Mouse (Mus musculus) forebrain, embryonic 13.5 days (tissue): Measurements from ENCODE around the gene Nuak1. TPM values are rescaled to one million over a fixed set of nuclear protein-coding genes. Genes with fewer than 3 reads are reported as not detected.

Experiments used
- ATAC-seq: fragments of 200-750 bp; cut with Nextera tagmentation; 2 replicates; pipeline ENCODE4 v1.8.0; 2017
- H3K27ac ChIP-seq: fragments of 300-500 bp; sonication (generic); 2 replicates; pipeline ENCODE4 v1.5.1; 2015; ENCODE audit warnings: inconsistent platforms, mild to moderate bottlenecking, moderate library complexity
- H3K27me3 ChIP-seq: fragments of 300-500 bp; sonication (generic); 2 replicates; pipeline ENCODE4 v1.6.1; 2015; ENCODE audit warnings: mild to moderate bottlenecking, inconsistent platforms
- H3K36me3 ChIP-seq: fragments of 300-500 bp; sonication (generic); 2 replicates; pipeline ENCODE4 v1.6.1; 2015; ENCODE audit warnings: mild to moderate bottlenecking, inconsistent platforms; ENCODE audit not compliant: poor library complexity, severe bottlenecking
- H3K4me1 ChIP-seq: fragments of 300-500 bp; sonication (generic); 2 replicates; pipeline ENCODE4 v1.6.1; 2015; ENCODE audit warnings: inconsistent platforms
- H3K4me2 ChIP-seq: fragments of 300-500 bp; sonication (generic); 2 replicates; pipeline ENCODE4 v1.6.1; 2015; ENCODE audit warnings: inconsistent platforms, mild to moderate bottlenecking, moderate library complexity
- H3K4me3 ChIP-seq: fragments of 300-500 bp; sonication (generic); 2 replicates; pipeline ENCODE4 v1.5.1; 2015; ENCODE audit warnings: mild to moderate bottlenecking, inconsistent platforms
- H3K9ac ChIP-seq: fragments of 300-500 bp; sonication (generic); 2 replicates; pipeline ENCODE4 v1.6.1; 2015; ENCODE audit warnings: mild to moderate bottlenecking, inconsistent platforms
- H3K9me3 ChIP-seq: fragments of 300-500 bp; sonication (generic); replicated peaks from 2 replicates; pipeline ENCODE4 v1.6.1; 2016; ENCODE audit warnings: inconsistent platforms
- WGBS: fragments of 180-500 bp; shearing (Covaris S2); methylation state at CpG from one replicate; pipeline ENCODE4 v1.1.7; 2015; 5-methylcytosine and 5-hydroxymethylcytosine counted together
- polyA plus RNA-seq: library from polyadenylated mRNA; unstranded; fragments of >200 nt; fragmentation: Nextera tagmentation; extraction: Ambion mirVana; gene quantifications from 2 replicates; pipeline ENCODE4 v1.2.1, GENCODE M21; 2015

Gene Nuak1
- polyA plus RNA-seq, 1 experiment from 2014 or later: 7.4 TPM

DNA sequence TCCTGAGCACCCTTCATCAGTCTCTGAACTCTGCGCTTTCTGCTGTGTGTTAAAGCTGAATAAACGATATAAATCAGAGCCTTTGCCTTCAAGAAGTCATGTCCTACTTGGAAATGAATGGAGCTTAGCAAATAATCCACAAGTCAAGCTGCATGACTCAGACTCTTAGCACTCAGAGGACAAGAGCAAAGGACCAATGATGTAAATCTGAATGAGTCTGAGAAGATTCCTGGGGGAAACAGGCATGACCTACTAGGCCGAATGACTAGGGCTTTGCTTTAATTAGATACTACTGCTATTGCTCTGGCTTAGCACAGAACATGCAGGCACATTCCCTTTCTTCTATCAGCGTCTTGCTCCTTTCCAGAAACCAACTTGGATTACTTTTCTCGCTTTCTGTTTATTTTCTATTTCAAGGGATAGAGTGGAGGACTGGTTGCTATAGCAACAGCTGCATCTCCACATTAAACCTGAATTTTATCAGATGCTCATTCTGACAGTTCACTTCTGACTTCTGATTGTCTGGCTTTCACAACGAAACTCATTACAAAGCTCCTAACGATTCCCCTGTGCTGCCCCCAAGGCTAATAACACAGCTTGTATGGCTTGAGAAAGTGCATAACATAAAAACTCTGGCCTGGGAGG, 40.2 kb downstream of the Nuak1 start:
- peak overlapping the region; percentile 68 for H3K27ac ChIP-seq

DNA sequence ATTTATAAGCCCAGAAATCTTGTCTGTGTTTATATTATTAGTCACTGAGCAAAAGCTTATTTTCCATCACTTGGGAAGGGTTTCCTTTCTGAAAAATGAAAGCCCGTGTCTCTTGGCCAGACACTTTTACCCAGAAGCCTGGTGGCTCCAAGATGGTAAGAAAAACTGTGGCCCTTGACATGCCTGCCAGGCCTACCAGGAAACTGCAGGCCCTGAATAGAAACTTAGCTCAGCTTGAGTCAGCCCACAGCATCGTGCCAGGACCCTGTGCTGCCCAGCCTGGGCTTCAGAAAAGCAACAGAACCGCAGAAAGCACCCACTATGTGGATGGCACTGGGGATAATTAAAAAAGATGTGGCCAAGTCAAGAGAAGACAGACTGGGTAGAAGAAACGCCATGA, 43.1 kb downstream of the Nuak1 start:
- no peak overlapping the region for H3K9ac ChIP-seq
- no peak overlapping the region for H3K27ac ChIP-seq
- H3K4me3 ChIP-seq: no peak overlapping the region
- WGBS: 89% methylated on average over 4 of the region's 4 CpGs
- H3K27me3 ChIP-seq: no peaks in the 10 kb centered on the region
- ATAC-seq: no peak
- H3K4me1 ChIP-seq: peaks cover 65% of the 10 kb centered on the region
- H3K4me2 ChIP-seq: no peak overlapping the region
- H3K9me3 ChIP-seq: no peaks in the 10 kb centered on the region
- no peaks in the 10 kb centered on the region for H3K36me3 ChIP-seq

More for the DNA sequence above, 40.2 kb downstream of the Nuak1 start:
- Histone ChIP-seq H3K9ac (no peak overlapping the region), H3K36me3 (no peaks in the 10 kb centered on the region), H3K4me1 (peaks cover 47% of the 10 kb centered on the region), H3K27me3 (no peaks in the 10 kb centered on the region), H3K4me2 (no peak overlapping the region), H3K9me3 (no peaks in the 10 kb centered on the region), H3K4me3 (no peak overlapping the region)
- 52% methylated on average over 7 of the region's 7 CpGs for WGBS
- no peak for ATAC-seq

DNA sequence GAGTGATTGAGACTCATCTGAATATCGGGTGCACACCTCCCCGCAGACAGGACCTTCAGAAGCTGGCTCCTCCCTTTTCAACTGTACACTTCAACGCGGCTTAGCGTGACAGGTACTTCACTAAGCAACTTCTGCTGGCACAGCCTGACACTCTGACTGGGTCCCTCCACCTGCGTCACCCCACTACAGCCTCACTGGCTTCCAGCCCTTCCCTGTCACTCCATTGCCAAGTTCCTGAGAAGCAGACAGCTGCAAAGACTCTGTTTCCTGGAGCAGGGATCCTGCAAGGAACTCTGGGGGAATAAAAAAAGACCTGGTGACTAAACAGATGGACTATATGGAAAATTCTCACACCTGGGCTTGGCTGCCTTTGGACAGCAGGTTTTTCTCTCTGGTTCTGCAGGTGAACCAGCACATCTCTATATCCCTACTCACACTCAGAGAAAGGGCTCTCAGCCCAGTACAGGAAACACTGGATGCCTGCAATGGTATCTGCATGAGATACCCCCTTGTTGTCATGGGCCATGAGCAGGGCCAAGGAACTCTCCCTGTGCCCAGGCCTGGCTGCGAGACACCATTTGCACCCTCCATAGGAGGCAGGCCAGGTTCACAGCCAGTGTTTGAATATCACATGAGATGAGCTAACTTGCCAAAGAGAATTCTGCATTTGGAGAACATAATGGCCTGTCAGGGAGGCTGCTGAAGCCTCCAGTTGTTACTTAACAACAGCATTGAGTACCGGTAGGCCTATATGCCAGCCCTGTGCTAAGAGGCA, 44.3 kb downstream of the Nuak1 start:
- ATAC-seq: peak; percentile 22; the same call in 1 of the 2 replicates
- Histone ChIP-seq H3K27me3 (no peaks in the 10 kb centered on the region), H3K9ac (no peak overlapping the region), H3K27ac (peak overlapping the region; percentile 65; the same call in 1 of the 2 replicates), H3K4me1 (peaks cover 58% of the 10 kb centered on the region), H3K4me3 (no peak overlapping the region), H3K36me3 (0 out of 2 replicates have a peak, but pooled peaks cover under 1% of the 10 kb centered on the region), H3K4me2 (no peak overlapping the region), H3K9me3 (no peaks in the 10 kb centered on the region)
- WGBS: 84% methylated on average over 8 of the region's 8 CpGs

DNA sequence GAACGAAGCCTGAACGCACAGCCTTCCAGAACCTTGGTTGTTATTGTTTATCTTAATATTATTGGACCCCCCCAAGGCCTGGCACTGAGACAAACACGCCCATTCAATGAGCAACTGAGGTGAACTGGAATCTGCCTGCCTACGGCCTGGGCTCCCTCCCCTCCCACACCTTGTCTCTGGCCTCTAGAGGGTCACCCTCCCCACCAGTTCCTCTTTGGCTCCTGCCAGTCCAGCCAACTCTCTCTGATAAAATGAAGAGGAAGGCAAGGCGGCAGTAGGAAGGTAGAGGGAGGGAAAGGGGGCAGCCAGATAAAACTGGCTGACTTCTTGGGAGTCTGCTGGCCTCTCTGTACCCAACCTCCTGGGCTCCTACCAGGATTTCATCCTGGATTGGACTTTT, 45.1 kb downstream of the Nuak1 start:
- no peak overlapping the region for H3K9ac ChIP-seq
- H3K27me3 ChIP-seq: no peaks in the 10 kb centered on the region
- H3K9me3 ChIP-seq: no peaks in the 10 kb centered on the region
- H3K27ac ChIP-seq: no peak overlapping the region
- no peak for ATAC-seq
- H3K4me1 ChIP-seq: peaks cover 50% of the 10 kb centered on the region
- no peak overlapping the region for H3K4me3 ChIP-seq
- H3K4me2 ChIP-seq: no peak overlapping the region
- 81% methylated on average over 5 of the region's 5 CpGs for WGBS
- H3K36me3 ChIP-seq: peaks cover 5% of the 10 kb centered on the region; the same call in 1 of the 2 replicates

DNA sequence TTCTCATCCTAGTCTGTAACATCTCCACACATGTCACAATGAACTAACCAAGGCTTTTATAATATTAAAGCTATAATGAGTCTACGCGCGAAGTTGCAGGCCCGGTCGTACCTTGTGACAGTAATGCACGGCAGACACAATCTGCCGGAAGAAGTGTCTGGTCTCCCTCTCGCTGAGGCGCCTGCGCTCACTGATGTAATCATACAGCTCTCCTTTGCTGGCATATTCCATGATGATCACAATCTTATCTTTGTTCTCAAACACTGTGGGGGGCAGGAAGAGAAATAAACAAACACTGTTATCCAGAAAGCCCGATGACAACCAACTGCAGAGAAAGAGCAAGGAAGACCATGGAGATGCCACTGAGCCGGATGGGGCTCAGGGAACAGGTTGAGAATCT, 46.5 kb downstream of the Nuak1 start:
- H3K4me1 ChIP-seq: peaks cover 56% of the 10 kb centered on the region
- no peak for ATAC-seq
- H3K36me3 ChIP-seq: peaks cover 5% of the 10 kb centered on the region; the same call in 1 of the 2 replicates
- H3K4me3 ChIP-seq: no peak overlapping the region
- 82% methylated on average over 12 of the region's 12 CpGs for WGBS
- H3K27me3 ChIP-seq: no peaks in the 10 kb centered on the region
- H3K9ac ChIP-seq: peak overlapping the region; percentile 6; the same call in 1 of the 2 replicates
- no peaks in the 10 kb centered on the region for H3K9me3 ChIP-seq
- H3K4me2 ChIP-seq: no peak overlapping the region
- no peak overlapping the region for H3K27ac ChIP-seq

DNA sequence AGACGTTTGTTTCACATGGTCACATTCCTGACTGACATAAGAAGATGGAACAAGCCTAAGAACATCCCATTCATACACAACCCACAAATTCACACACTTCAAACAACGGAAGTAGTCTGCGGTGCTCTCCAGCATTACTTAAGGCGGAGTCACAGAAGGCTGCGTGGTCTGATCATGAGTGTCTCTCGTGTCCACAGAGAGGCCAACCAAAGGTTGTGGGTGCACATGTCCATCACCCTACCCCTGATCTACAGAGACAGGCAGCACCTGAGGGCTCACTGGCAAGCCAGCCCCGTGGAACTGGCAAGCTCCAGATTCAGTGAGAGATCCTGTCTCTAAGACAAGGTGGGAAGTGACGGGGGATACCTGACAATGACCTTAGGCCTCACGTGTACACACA, 47.0 kb downstream of the Nuak1 start:
- Histone ChIP-seq H3K27me3 (no peaks in the 10 kb centered on the region), H3K9me3 (no peaks in the 10 kb centered on the region), H3K27ac (no peak overlapping the region; the same call in 1 of the 2 replicates), H3K9ac (0 out of 2 replicates have a peak overlapping the region, but pooled peaks have one; percentile 6), H3K4me2 (no peak overlapping the region), H3K4me3 (no peak overlapping the region), H3K4me1 (peaks cover 60% of the 10 kb centered on the region), H3K36me3 (peaks cover 5% of the 10 kb centered on the region; the same call in 1 of the 2 replicates)
- WGBS: 83% methylated on average over 9 of the region's 9 CpGs
- no peak for ATAC-seq

DNA sequence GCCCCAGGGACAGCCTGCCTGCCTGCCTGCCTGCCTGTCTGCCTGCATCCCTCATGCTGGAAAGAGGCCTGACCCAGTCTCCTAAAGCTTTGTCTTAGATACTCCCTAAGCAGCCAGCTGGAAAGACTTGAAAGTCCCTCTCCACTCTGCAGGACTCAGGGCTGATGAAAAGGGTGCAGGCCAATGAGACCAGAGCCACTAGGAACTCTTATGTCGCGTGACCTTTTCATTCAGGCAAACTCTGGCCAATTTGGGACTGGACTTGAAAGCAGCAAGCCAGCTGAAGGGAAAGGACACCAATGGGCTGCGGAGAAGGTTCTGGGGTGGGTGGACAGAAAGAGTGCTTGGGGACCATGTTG, 47.7 kb downstream of the Nuak1 start:
- 41% methylated on average over 3 of the region's 3 CpGs for WGBS
- peak overlapping the region; percentile 63 for H3K27ac ChIP-seq
- H3K9ac ChIP-seq: peak overlapping the region; percentile 31; the same call in 1 of the 2 replicates
- H3K4me2 ChIP-seq: peak overlapping the region; percentile 34; the same call in 1 of the 2 replicates
- H3K36me3 ChIP-seq: peaks cover 5% of the 10 kb centered on the region; the same call in 1 of the 2 replicates
- H3K4me1 ChIP-seq: peaks cover 67% of the 10 kb centered on the region
- no peaks in the 10 kb centered on the region for H3K9me3 ChIP-seq
- ATAC-seq: 0 out of 2 replicates have a peak, but pooled peaks have one; percentile 26
- no peaks in the 10 kb centered on the region for H3K27me3 ChIP-seq
- no peak overlapping the region for H3K4me3 ChIP-seq

DNA sequence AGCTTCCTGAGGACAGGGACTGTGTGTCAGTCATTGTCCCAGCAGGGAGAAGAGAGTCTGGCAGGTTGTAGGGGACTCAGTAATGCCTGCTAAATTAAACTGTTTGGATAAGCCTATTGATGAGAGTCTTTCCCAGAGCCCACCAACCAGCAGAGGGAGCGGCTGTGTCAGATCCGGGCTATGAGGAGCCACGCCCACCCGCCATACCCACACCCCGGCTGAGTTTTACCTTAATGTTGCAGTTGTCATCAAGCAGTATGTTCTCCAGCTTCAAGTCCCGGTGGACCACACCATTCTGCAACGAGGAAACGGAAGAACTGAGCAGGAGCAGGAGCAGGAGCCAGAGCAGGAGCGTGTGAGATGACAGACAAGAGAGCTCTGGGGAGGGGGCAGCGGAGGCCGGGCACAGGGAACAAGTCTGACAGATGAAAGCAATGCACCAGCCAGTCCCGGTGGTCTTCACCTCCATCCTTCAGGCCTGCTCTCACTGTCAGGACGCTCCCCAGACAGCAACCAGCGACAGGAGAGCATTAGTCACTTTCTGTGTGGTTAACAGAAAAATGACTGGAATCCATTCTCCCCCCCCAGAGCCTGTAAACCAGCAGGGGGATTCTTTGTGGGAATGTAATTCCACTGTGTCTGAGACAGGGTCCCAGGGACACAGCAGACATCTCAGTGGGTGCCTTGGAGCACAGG, 48.2 kb downstream of the Nuak1 start:
- H3K27ac ChIP-seq: peak overlapping the region; percentile 63
- no peaks in the 10 kb centered on the region for H3K27me3 ChIP-seq
- H3K4me1 ChIP-seq: peaks cover 73% of the 10 kb centered on the region
- H3K9ac ChIP-seq: peak overlapping the region; percentile 31; the same call in 1 of the 2 replicates
- peak overlapping the region; percentile 34 for H3K4me2 ChIP-seq
- H3K9me3 ChIP-seq: no peaks in the 10 kb centered on the region
- 21% methylated on average over 14 of the region's 14 CpGs for WGBS
- H3K4me3 ChIP-seq: no peak overlapping the region
- peak; percentile 34 for ATAC-seq
- peaks cover 5% of the 10 kb centered on the region; the same call in 1 of the 2 replicates for H3K36me3 ChIP-seq

DNA sequence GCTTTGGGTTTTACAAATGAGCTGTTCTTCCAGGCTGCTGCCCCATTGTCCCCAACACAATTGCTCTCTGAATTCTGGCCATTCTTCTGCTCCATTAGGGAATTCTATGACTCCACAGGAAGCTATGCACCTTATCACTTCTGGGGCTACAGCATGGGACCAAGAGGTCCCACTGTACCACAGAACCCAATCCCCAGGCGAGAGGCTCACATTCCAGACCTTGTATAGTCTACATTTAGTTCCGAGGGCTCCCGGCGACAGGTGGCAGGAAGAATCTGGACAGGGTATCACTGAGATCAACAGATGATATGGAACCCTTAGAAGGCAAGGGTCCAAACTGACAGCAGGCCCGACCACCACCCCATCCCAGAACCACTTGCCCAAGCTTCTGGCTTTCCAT, 50.7 kb downstream of the Nuak1 start:
- 58% methylated on average over 5 of the region's 5 CpGs for WGBS
- peaks cover 8% of the 10 kb centered on the region for H3K36me3 ChIP-seq
- no peaks in the 10 kb centered on the region for H3K27me3 ChIP-seq
- H3K27ac ChIP-seq: no peak overlapping the region
- peaks cover 73% of the 10 kb centered on the region for H3K4me1 ChIP-seq
- ATAC-seq: no peak
- no peak overlapping the region for H3K4me2 ChIP-seq
- H3K9ac ChIP-seq: no peak overlapping the region
- no peaks in the 10 kb centered on the region for H3K9me3 ChIP-seq
- no peak overlapping the region for H3K4me3 ChIP-seq

DNA sequence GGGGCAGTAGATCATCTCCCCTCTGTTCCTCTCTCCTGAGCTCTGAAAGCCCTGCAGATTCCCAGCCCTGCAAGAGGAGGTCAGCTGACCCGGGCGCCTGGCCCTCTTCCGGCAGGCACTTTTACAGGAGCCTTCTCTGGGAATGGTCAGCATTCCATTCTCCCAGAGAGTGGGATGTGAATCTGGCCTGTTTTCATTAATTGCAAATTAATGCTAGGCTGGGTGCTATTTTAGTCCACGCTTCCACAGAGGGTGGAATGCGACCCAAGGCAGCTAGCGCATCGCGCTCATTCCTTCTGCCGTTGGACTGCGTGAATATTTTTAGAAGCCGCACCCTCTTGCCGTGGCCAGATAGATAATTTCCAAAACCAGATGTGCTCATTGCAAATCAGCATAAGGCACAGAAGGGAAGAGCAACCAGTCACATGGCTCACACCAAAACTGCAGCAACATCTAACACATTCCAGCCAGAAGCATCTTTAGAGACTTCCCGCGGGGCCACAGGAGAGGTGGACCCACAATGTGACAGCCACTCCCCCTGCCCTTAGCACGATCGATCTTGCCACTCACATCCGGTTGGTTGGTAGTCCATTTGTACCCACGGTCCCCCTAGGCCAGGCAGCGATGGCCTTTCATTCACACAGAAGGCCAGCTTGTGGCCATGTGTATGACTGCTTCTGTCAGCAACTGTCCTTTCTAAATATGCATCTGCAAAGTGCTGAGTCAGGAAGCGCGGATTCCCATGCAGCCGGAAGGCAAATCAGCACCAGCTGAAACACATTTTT, 51.8 kb downstream of the Nuak1 start:
- H3K27ac ChIP-seq: peak overlapping the region; percentile 84
- no peak overlapping the region for H3K9ac ChIP-seq
- WGBS: 56% methylated on average over 22 of the region's 22 CpGs
- no peak overlapping the region for H3K4me2 ChIP-seq
- peaks cover 8% of the 10 kb centered on the region for H3K36me3 ChIP-seq
- H3K27me3 ChIP-seq: no peaks in the 10 kb centered on the region
- H3K4me1 ChIP-seq: peaks cover 74% of the 10 kb centered on the region
- no peaks in the 10 kb centered on the region for H3K9me3 ChIP-seq
- H3K4me3 ChIP-seq: no peak overlapping the region
- no peak for ATAC-seq

DNA sequence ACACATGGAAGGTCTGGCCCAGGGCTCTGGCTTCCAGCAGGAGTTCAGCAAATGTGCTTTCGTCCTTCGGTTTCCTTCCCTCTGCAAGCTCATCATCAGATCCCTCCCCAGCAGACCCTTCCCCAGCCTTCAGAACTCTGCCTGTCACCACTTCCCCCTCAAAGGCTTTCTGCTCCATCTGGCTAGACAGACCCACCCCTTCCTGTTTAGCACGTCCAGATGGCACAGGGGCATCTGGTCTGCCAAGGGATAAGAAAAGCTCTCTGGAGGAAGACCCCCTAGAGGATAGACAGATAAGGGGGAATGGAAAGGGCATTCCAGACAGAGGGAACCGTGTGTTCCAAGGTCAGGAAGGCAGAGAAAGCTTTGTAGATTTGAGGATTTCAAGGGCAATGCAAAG, 53.1 kb downstream of the Nuak1 start:
- H3K4me1 ChIP-seq: peaks cover 72% of the 10 kb centered on the region
- peaks cover 8% of the 10 kb centered on the region for H3K36me3 ChIP-seq
- no peak overlapping the region for H3K4me2 ChIP-seq
- peak; percentile 67 for ATAC-seq
- no peaks in the 10 kb centered on the region for H3K9me3 ChIP-seq
- WGBS: 56% methylated on average over 4 of the region's 4 CpGs
- H3K27ac ChIP-seq: peak overlapping the region; percentile 84
- H3K9ac ChIP-seq: peak overlapping the region; percentile 2; the same call in 1 of the 2 replicates
- H3K4me3 ChIP-seq: no peak overlapping the region
- H3K27me3 ChIP-seq: no peaks in the 10 kb centered on the region
